Mouse (Mus musculus) kidney, postnatal 10 days (tissue): ENCODE data around the gene Fam189a1.

ENCODE experiments used
- DNase-seq: peaks from one replicate; pipeline ENCODE4 v3.0.0; 2021; ENCODE audit warnings: mixed read lengths

Fam189a1 gene

GRCm38 (mm10) chr7:65156514-65156911 is at the start of gene Fam189a1:
Gene Fam189a1 (minus strand): TSS chr7:65156570.
- DNase-seq, result peak; percentile 22

GRCm38 (mm10) chr7:65206021-65206420 is 49.7 kb upstream of the Fam189a1 start:
- DNase-seq, result no peak

- no peak for DNase-seq
Observed at GRCm38 (mm10) chr7:65202719-65203118, 46.3 kb upstream of the Fam189a1 start.

GRCm38 (mm10) chr7:65180694-65181093 is 24.3 kb upstream of the Fam189a1 start:
- DNase-seq, result no peak

GRCm38 (mm10) chr7:65170762-65171161 is 14.4 kb upstream of the Fam189a1 start:
- DNase-seq, result no peak

- DNase-seq, result no peak
Observed at GRCm38 (mm10) chr7:65157031-65158025, 958 bp upstream of the Fam189a1 start.

GRCm38 (mm10) chr7:65155628-65156513 is 499 bp downstream of the Fam189a1 start:
- DNase-seq, result peak; percentile 37

GRCm38 (mm10) chr7:65154576-65154975 is 1.8 kb downstream of the Fam189a1 start:
- DNase-seq, result no peak

- DNase-seq, result no peak
Observed at GRCm38 (mm10) chr7:65153846-65154245, 2.5 kb downstream of the Fam189a1 start.

GRCm38 (mm10) chr7:65151526-65151925 is 4.8 kb downstream of the Fam189a1 start:
- no peak for DNase-seq

- DNase-seq, result no peak
Observed at GRCm38 (mm10) chr7:65149040-65149439, 7.3 kb downstream of the Fam189a1 start.

GRCm38 (mm10) chr7:65144881-65145280 is 11.5 kb downstream of the Fam189a1 start:
- no peak for DNase-seq

GRCm38 (mm10) chr7:65141907-65142698 is 14.3 kb downstream of the Fam189a1 start:
- DNase-seq, result peak; percentile 40

- no peak for DNase-seq
Observed at GRCm38 (mm10) chr7:65140832-65141231, 15.5 kb downstream of the Fam189a1 start.

GRCm38 (mm10) chr7:65140099-65140498 is 16.3 kb downstream of the Fam189a1 start:
- DNase-seq, result no peak

GRCm38 (mm10) chr7:65123766-65124165 is 32.6 kb downstream of the Fam189a1 start:
- no peak for DNase-seq

- DNase-seq, result no peak
Observed at GRCm38 (mm10) chr7:65116903-65117302, 39.5 kb downstream of the Fam189a1 start.

- no peak for DNase-seq
Observed at GRCm38 (mm10) chr7:65115366-65115765, 41.0 kb downstream of the Fam189a1 start.

GRCm38 (mm10) chr7:65111664-65112063 is 44.7 kb downstream of the Fam189a1 start:
- DNase-seq, result no peak

GRCm38 (mm10) chr7:65105566-65105965 is 50.8 kb downstream of the Fam189a1 start:
- no peak for DNase-seq

- DNase-seq, result no peak
Observed at GRCm38 (mm10) chr7:65105097-65105467, 51.3 kb downstream of the Fam189a1 start.
